Mouse (Mus musculus): ENCODE results near the gene Cd247.

The Cd247 gene

GRCm38 (mm10) chr1:165853729-165854420 is 65.4 kb downstream of the Cd247 start:
- peak; percentile 91 for DNase-seq (ENCODE audit: low read depth)

GRCm38 (mm10) chr1:165855759-165856545 is 67.5 kb downstream of the Cd247 start:
- DNase-seq (ENCODE audit: low read depth): no peak

GRCm38 (mm10) chr1:165857279-165857678 is 68.8 kb downstream of the Cd247 start:
- no peak for DNase-seq (ENCODE audit: low read depth)

- DNase-seq (ENCODE audit: low read depth): peak; percentile 65
Measured at GRCm38 (mm10) chr1:165858356-165858755, 69.9 kb downstream of the Cd247 start.

GRCm38 (mm10) chr1:165860373-165861234 is 72.1 kb downstream of the Cd247 start:
- DNase-seq (ENCODE audit: low read depth): no peak

- no peak for DNase-seq (ENCODE audit: low read depth)
Measured at GRCm38 (mm10) chr1:165861235-165861609, 72.7 kb downstream of the Cd247 start.

- no peak for DNase-seq (ENCODE audit: low read depth)
Measured at GRCm38 (mm10) chr1:165862059-165862458, 73.6 kb downstream of the Cd247 start.

- no peak for DNase-seq (ENCODE audit: low read depth)
Measured at GRCm38 (mm10) chr1:165864864-165865795, 76.6 kb downstream of the Cd247 start.

GRCm38 (mm10) chr1:165866630-165867280 is 78.3 kb downstream of the Cd247 start:
- no peak for DNase-seq (ENCODE audit: low read depth)

- no peak for DNase-seq (ENCODE audit: low read depth)
Measured at GRCm38 (mm10) chr1:165868659-165869058, 80.2 kb downstream of the Cd247 start.

GRCm38 (mm10) chr1:165874645-165875044 is 86.2 kb downstream of the Cd247 start:
- no peak for DNase-seq (ENCODE audit: low read depth)

GRCm38 (mm10) chr1:165875520-165876284 is 87.2 kb downstream of the Cd247 start:
- DNase-seq (ENCODE audit: low read depth): no peak

GRCm38 (mm10) chr1:165878751-165879150 is 90.3 kb downstream of the Cd247 start:
- DNase-seq (ENCODE audit: low read depth): no peak

- DNase-seq (ENCODE audit: low read depth): no peak
Measured at GRCm38 (mm10) chr1:165882146-165882900, 93.8 kb downstream of the Cd247 start.

GRCm38 (mm10) chr1:165891686-165892085 is 103.2 kb downstream of the Cd247 start:
- DNase-seq (ENCODE audit: low read depth): peak; percentile 60

GRCm38 (mm10) chr1:165903596-165903995 is 115.1 kb downstream of the Cd247 start:
- no peak for DNase-seq (ENCODE audit: low read depth)

GRCm38 (mm10) chr1:165908153-165908552 is 119.7 kb downstream of the Cd247 start:
- DNase-seq (ENCODE audit: low read depth): no peak

GRCm38 (mm10) chr1:165908806-165909205 is 120.3 kb downstream of the Cd247 start:
- no peak for DNase-seq (ENCODE audit: low read depth)

- DNase-seq (ENCODE audit: low read depth): no peak
Measured at GRCm38 (mm10) chr1:165909471-165909870, 121.0 kb downstream of the Cd247 start.
